Mouse (Mus musculus) spleen, postnatal 14 days (tissue): Measurements from ENCODE around the gene Amer2.

ENCODE experiments used
- DNase-seq, 2 experiments: peaks; one replicate each; pipeline ENCODE4 v3.0.0; 2021 to 2022; ENCODE audit warnings: low spot score in 2 of 2

The Amer2 gene

GRCm38 (mm10) chr14:60386591-60387501 is 13.8 kb downstream of the Amer2 start:
- no peak for DNase-seq

GRCm38 (mm10) chr14:60388332-60388731 is 15.3 kb downstream of the Amer2 start:
- no peak for DNase-seq

GRCm38 (mm10) chr14:60392202-60392601 is 19.1 kb downstream of the Amer2 start:
- no peak for DNase-seq

- DNase-seq, result no peak
These were observed 24.3 kb downstream of the Amer2 start for GRCm38 (mm10) chr14:60397321-60397720.

- DNase-seq, result no peak
These were observed 25.8 kb downstream of the Amer2 start for GRCm38 (mm10) chr14:60398861-60399260.

- no peak for DNase-seq
These were observed 30.2 kb downstream of the Amer2 start for GRCm38 (mm10) chr14:60403228-60403627.

GRCm38 (mm10) chr14:60405829-60406228 is 32.8 kb downstream of the Amer2 start:
- DNase-seq, result no peak

- no peak for DNase-seq
These were observed 33.5 kb downstream of the Amer2 start for GRCm38 (mm10) chr14:60406543-60406942.

- no peak for DNase-seq
These were observed 34.3 kb downstream of the Amer2 start for GRCm38 (mm10) chr14:60407319-60407718.

GRCm38 (mm10) chr14:60409702-60410491 is 36.8 kb downstream of the Amer2 start:
- DNase-seq, result no peak

- DNase-seq, result no peak
These were observed 38.2 kb downstream of the Amer2 start for GRCm38 (mm10) chr14:60411229-60411628.

- no peak for DNase-seq
These were observed 41.6 kb downstream of the Amer2 start for GRCm38 (mm10) chr14:60414691-60415090.

- no peak for DNase-seq
These were observed 44.9 kb downstream of the Amer2 start for GRCm38 (mm10) chr14:60417924-60418323.

GRCm38 (mm10) chr14:60422920-60423319 is 49.9 kb downstream of the Amer2 start:
- DNase-seq, result no peak

GRCm38 (mm10) chr14:60424174-60424573 is 51.1 kb downstream of the Amer2 start:
- no peak for DNase-seq

- no peak for DNase-seq
These were observed 52.5 kb downstream of the Amer2 start for GRCm38 (mm10) chr14:60425553-60425952.

- DNase-seq, result no peak
These were observed 54.8 kb downstream of the Amer2 start for GRCm38 (mm10) chr14:60427896-60428295.

GRCm38 (mm10) chr14:60429513-60429912 is 56.5 kb downstream of the Amer2 start:
- no peak for DNase-seq

- no peak for DNase-seq
These were observed 58.5 kb downstream of the Amer2 start for GRCm38 (mm10) chr14:60431515-60431914.

- no peak for DNase-seq
These were observed 59.1 kb downstream of the Amer2 start for GRCm38 (mm10) chr14:60432136-60432535.

- DNase-seq, result no peak
These were observed 62.5 kb downstream of the Amer2 start for GRCm38 (mm10) chr14:60435515-60435914.

- DNase-seq, result no peak
These were observed 63.3 kb downstream of the Amer2 start for GRCm38 (mm10) chr14:60436364-60436763.
